Mouse (Mus musculus) liver, embryonic 11.5 days (tissue): ENCODE results near the gene Pqbp1. TPM values are rescaled to one million over a fixed set of nuclear protein-coding genes. Genes with fewer than 3 reads are reported as not detected.
A peak's percentile ranks its signal among the peaks of the same experiment; 100 is the strongest.

Experiments
- ATAC-seq: fragments of 200-750 bp; cut with Nextera tagmentation; replicated peaks from 2 replicates; pipeline ENCODE4 v1.8.0; 2017; ENCODE audit warnings: moderate number of reproducible peaks, mild to moderate bottlenecking, moderate TSS enrichment, moderate library complexity; ENCODE audit not compliant: low FRiP score
- DNase-seq: peaks from one replicate; pipeline ENCODE4 v3.0.0-alpha.2; 2017; ENCODE audit warnings: low spot score
- H3K27ac ChIP-seq: fragments of 300-500 bp; sonication (generic); 2 replicates; pipeline ENCODE4 v1.5.1; 2014; ENCODE audit warnings: mild to moderate bottlenecking, low read depth, low read length, control low read depth
- H3K27me3 ChIP-seq: fragments of 300-500 bp; sonication (generic); replicated peaks from 2 replicates; pipeline ENCODE4 v1.6.1; 2014; ENCODE audit warnings: low read length, mixed read lengths; ENCODE audit not compliant: control insufficient read depth, insufficient read depth
- H3K36me3 ChIP-seq: fragments of 300-500 bp; sonication (generic); 2 replicates; pipeline ENCODE4 v1.6.1; 2014; ENCODE audit warnings: mild to moderate bottlenecking, low read length, moderate library complexity, mixed read lengths; ENCODE audit not compliant: control insufficient read depth, insufficient read depth
- H3K4me1 ChIP-seq: fragments of 300-500 bp; sonication (generic); replicated peaks from 2 replicates; pipeline ENCODE4 v1.6.1; 2014; ENCODE audit warnings: low read length, mixed read lengths; ENCODE audit not compliant: control insufficient read depth, insufficient read depth
- H3K4me2 ChIP-seq: fragments of 300-500 bp; sonication (generic); 2 replicates; pipeline ENCODE4 v1.6.1; 2014; ENCODE audit warnings: mild to moderate bottlenecking, control low read depth, moderate library complexity
- H3K4me3 ChIP-seq: fragments of 300-500 bp; sonication (generic); 2 replicates; pipeline ENCODE4 v1.5.1; 2014; ENCODE audit warnings: low read depth, low read length, control low read depth
- H3K9ac ChIP-seq: fragments of 300-500 bp; sonication (generic); 2 replicates; pipeline ENCODE4 v1.6.1; 2014; ENCODE audit warnings: low read depth, low read length, control low read depth
- H3K9me3 ChIP-seq: fragments of 300-500 bp; sonication (generic); 2 replicates; pipeline ENCODE4 v1.6.1; 2016; ENCODE audit warnings: low read length, inconsistent platforms, mixed read lengths; ENCODE audit not compliant: control insufficient read depth
- WGBS: fragments of 180-500 bp; shearing (Covaris S2); extraction: QIAGEN DNeasy Blood & Tissue Kit; methylation state at CpG from one replicate; pipeline ENCODE4 v1.1.7; 2014; 5-methylcytosine and 5-hydroxymethylcytosine counted together
- polyA plus RNA-seq: library from polyadenylated mRNA; unstranded; fragments of >200 nt; fragmentation: Nextera tagmentation; extraction: Ambion mirVana; gene quantifications from 2 replicates; pipeline ENCODE4 v1.2.1, GENCODE M21; 2014

The Pqbp1 gene
- polyA plus RNA-seq, 1 experiment from 2014 or later = 95.3 TPM

DNA sequence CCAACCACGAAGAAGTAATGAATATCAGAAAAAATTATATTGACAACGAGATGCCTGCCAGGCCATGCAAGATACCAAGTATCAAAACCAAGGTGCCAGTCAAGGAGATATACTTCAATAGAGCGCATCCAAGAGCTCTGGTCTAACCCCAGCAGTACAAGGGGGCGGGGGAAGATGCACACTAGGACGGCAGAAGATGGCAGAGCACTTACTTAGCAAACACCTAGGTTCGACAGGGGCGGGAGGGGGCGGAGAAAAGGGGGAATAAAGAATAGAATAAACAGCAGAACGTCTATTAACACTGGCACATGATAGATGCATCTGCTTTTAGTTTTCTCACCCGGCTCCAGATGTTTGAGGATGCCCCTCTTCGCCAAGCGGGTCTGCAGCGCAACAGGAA is 858 bp downstream of the Pqbp1 start:
- H3K4me1 ChIP-seq = no peaks in the 10 kb centered on the region
- H3K27ac ChIP-seq = peak overlapping the region; percentile 41; the same call in 1 of the 2 replicates
- no peaks in the 10 kb centered on the region for H3K9me3 ChIP-seq
- no peak for DNase-seq
- peak overlapping the region; percentile 63 for H3K4me2 ChIP-seq
- 28% methylated on average over 13 of the region's 13 CpGs for whole genome bisulfite sequencing
- peak overlapping the region; percentile 60 for H3K9ac ChIP-seq
- ATAC-seq = no peak
- H3K27me3 ChIP-seq = no peaks in the 10 kb centered on the region
- H3K4me3 ChIP-seq = peak overlapping the region; percentile 57
- peaks cover 2% of the 10 kb centered on the region; the same call in 1 of the 2 replicates for H3K36me3 ChIP-seq

DNA sequence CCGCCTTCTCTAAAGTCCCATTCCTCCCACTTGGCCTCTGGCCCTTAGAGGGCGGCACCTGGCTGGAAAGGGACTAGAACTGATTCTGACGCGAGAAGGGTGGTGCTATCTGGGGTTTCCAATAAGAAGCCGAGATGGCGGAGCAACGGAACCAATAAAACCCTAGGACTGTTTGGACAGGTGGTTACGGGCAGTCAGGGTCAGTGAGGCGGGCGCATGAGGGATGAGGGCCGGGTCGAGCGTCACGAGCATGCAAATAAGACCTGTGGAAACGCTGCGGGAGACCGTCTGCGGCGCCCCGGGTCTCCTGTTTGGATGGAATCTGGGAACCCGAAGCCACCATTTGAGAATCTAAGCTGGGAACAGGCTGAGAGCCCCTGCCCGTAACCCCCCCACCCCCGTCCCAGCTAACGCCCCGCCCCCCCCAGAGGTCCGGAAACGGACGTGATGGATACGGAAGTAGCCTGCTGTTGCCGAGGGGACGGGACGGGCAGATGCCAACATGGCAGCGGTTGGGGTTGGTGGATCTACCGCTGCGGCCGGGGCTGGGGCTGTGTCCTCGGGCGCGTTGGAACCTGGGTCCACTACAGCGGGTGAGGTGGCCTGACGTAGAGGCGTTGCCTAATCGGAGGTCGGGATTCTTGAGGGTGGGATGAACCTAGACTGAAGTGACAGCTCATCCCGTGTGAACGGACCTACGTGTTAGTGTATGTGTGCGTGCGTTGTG is 15.1 kb downstream of the Pqbp1 start, which contains the start of gene Slc35a2:
Gene Slc35a2 (plus strand): TSS at position 188 of the 727 bp plus-strand sequence.
- 5% methylated on average over 47 of the region's 49 CpGs for WGBS
- peak within 1 kb of the TSS; percentile 60 for H3K4me3 ChIP-seq

DNA sequence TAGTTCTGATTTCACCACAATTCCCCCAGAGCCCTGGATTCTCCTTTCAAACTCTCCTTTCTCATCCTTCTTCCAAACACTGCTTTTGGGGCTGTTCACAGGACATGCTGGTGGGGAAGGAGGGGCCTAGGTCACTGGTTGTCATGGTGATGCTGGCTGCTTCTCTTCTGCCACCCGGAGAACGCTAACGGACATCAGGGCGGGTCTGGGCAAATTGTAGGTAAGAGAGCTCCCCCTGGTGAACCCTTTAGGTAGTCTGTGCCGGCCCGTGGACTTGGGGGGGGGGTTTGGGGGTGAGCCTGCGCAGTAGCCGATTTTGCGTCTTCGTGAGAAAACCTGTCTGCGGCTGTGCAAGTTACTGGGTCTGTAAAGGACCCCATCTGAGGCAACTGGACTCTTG is 19.2 kb downstream of the Pqbp1 start:
- Histone ChIP-seq H3K9me3 (no peaks in the 10 kb centered on the region), H3K9ac (no peak overlapping the region), H3K4me2 (peak overlapping the region; percentile 96), H3K36me3 (no peaks in the 10 kb centered on the region; the same call in 1 of the 2 replicates), H3K27ac (no peak overlapping the region), H3K4me3 (peak overlapping the region; percentile 12; the same call in 1 of the 2 replicates), H3K27me3 (no peaks in the 10 kb centered on the region), H3K4me1 (peaks cover 3% of the 10 kb centered on the region; the same call in 1 of the 2 replicates)
- ATAC-seq (no peak; the same call in 1 of the 2 replicates), DNase-seq (peak; percentile 52)
- 9% methylated on average over 11 of the region's 11 CpGs for WGBS

More for the DNA sequence above, 15.1 kb downstream of the Pqbp1 start, which contains the start of gene Slc35a2:
- Histone ChIP-seq H3K27me3 (no peaks in the 10 kb centered on the region), H3K36me3 (no peaks in the 10 kb centered on the region), H3K4me2 (peak within 1 kb of the TSS; percentile 76), H3K9me3 (no peaks in the 10 kb centered on the region), H3K9ac (peak within 1 kb of the TSS; percentile 53), H3K27ac (peak within 1 kb of the TSS; percentile 58; the same call in 1 of the 2 replicates), H3K4me1 (no peaks in the 10 kb centered on the region)
- ATAC-seq (peak; percentile 93), DNase-seq (peak; percentile 75)

DNA sequence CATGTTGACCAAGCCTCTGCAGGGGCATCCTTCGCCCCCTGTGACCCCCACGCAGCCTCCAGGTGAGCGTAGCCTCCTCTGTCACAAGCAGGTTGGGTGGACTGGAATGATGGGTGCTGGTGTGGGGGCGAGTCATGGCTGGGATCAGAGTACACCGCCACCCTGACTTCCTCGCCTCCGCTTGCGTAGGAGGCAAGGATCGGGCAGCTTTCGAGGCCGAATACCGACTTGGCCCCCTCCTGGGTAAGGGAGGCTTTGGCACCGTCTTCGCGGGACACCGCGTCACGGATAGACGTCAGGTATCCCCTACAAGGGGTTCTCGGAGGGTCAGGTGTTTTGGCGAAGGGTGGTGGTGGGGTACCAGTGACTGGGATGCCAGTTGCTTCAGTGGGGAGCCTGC is 20.6 kb downstream of the Pqbp1 start:
- Histone ChIP-seq H3K27me3 (no peaks in the 10 kb centered on the region), H3K9me3 (no peaks in the 10 kb centered on the region), H3K4me1 (peaks cover 3% of the 10 kb centered on the region; the same call in 1 of the 2 replicates), H3K36me3 (peaks cover 3% of the 10 kb centered on the region; the same call in 1 of the 2 replicates), H3K27ac (no peak overlapping the region), H3K4me2 (peak overlapping the region; percentile 96), H3K4me3 (peak overlapping the region; percentile 58), H3K9ac (peak overlapping the region; percentile 53; the same call in 1 of the 2 replicates)
- WGBS = 17% methylated on average over 21 of the region's 21 CpGs
- no peak for DNase-seq
- 0 out of 2 replicates have a peak, but pooled peaks have one; percentile 10 for ATAC-seq

DNA sequence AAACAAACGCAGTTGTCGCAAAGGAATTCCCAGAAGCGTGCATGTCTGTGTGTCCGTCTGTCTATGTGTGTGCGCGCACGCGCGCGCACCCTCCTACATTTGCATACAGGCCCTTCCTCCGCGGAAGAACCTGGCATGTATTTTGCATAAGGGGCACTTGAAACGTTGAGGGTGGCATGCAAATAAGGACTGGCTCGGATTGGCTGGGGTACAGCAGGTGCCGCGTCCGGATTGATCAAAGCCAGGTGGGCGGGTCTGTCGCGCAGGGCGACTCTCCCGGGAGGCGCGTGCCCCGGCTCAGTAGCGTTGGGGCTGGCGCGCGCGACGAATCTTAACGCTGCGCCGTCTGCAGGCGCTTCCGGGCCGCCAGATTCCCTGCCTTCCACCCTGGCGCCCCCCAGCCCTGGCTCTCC is 21.1 kb downstream of the Pqbp1 start, which contains the start of gene Pim2:
Gene Pim2 (plus strand): TSS at position 256 of the 413 bp plus-strand sequence.
- H3K27me3 ChIP-seq = no peaks in the 10 kb centered on the region
- H3K4me1 ChIP-seq = peaks cover 3% of the 10 kb centered on the region; the same call in 1 of the 2 replicates
- H3K9me3 ChIP-seq = no peaks in the 10 kb centered on the region
- ATAC-seq (peak; percentile 96), DNase-seq (peak; percentile 65)
- peak within 1 kb of the TSS; percentile 96 for H3K4me2 ChIP-seq
- WGBS = 8% methylated on average over 37 of the region's 38 CpGs
- H3K4me3 ChIP-seq = peak within 1 kb of the TSS; percentile 58
- H3K36me3 ChIP-seq = peaks cover 3% of the 10 kb centered on the region; the same call in 1 of the 2 replicates
- H3K27ac ChIP-seq = no peak within 1 kb of the TSS
- H3K9ac ChIP-seq = peak within 1 kb of the TSS; percentile 53; the same call in 1 of the 2 replicates

- Histone ChIP-seq H3K27ac (no peak overlapping the region), H3K27me3 (no peaks in the 10 kb centered on the region), H3K4me3 (no peak overlapping the region), H3K4me2 (no peak overlapping the region), H3K9me3 (no peaks in the 10 kb centered on the region), H3K9ac (no peak overlapping the region), H3K4me1 (no peaks in the 10 kb centered on the region), H3K36me3 (peaks cover 5% of the 10 kb centered on the region; the same call in 1 of the 2 replicates)
- DNase-seq (no peak), ATAC-seq (no peak)
- 55% methylated on average over 3 of the region's 3 CpGs for WGBS
Observed at GRCm38 (mm10) chrX:7869826-7870225, 29.2 kb downstream of the Pqbp1 start.

GRCm38 (mm10) chrX:7868506-7868905 is 30.6 kb downstream of the Pqbp1 start:
- H3K27ac ChIP-seq = no peak overlapping the region
- DNase-seq (no peak), ATAC-seq (no peak)
- H3K36me3 ChIP-seq = peaks cover 3% of the 10 kb centered on the region; the same call in 1 of the 2 replicates
- WGBS = 66% methylated on average over 2 of the region's 2 CpGs
- H3K4me1 ChIP-seq = no peaks in the 10 kb centered on the region
- no peak overlapping the region for H3K4me2 ChIP-seq
- no peak overlapping the region for H3K4me3 ChIP-seq
- no peaks in the 10 kb centered on the region for H3K9me3 ChIP-seq
- H3K9ac ChIP-seq = no peak overlapping the region
- H3K27me3 ChIP-seq = no peaks in the 10 kb centered on the region

DNA sequence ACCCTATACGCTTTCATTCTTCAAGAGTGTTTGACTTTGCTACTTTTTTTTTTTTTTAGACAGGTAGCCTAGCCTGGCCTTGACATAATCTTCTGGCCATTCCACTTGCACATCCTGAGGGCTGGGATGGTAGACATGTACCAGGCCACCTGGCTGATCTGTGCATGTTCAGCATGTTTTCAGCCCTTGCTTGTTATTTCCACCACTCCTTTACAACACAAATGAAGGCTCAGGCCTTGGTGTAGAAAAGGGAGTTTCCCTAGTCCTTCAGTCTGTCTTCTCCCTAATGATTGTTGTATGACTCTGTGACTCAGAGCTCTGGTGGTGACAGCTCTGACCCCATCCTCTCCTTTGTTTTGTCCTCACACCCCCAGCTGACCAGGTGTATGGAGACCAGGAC is 31.9 kb downstream of the Pqbp1 start:
- Histone ChIP-seq H3K4me2 (no peak overlapping the region), H3K27ac (no peak overlapping the region), H3K9me3 (no peaks in the 10 kb centered on the region), H3K4me3 (no peak overlapping the region), H3K9ac (no peak overlapping the region), H3K36me3 (peaks cover 3% of the 10 kb centered on the region; the same call in 1 of the 2 replicates), H3K4me1 (no peaks in the 10 kb centered on the region), H3K27me3 (no peaks in the 10 kb centered on the region)
- ATAC-seq = no peak
- WGBS = 96% methylated on average over 1 of the region's 1 CpGs
- no peak for DNase-seq
